Mouse (Mus musculus) cerebellum, postnatal 10 days (tissue): ENCODE measurements around the gene Tmcc2.

Experiments
- DNase-seq, 2 experiments: peaks; one replicate each; pipeline ENCODE4 v3.0.0; 2021; ENCODE audit warnings: mixed read lengths in 2 of 2

Tmcc2 gene

GRCm38 (mm10) chr1:132312043-132312442, 79.0 kb downstream of the Tmcc2 start:
- peak in 1 of 2 experiments; percentile 58 for DNase-seq

- DNase-seq = no peak
These were observed 79.8 kb downstream of the Tmcc2 start for GRCm38 (mm10) chr1:132311174-132311859.

GRCm38 (mm10) chr1:132310754-132311153, 80.3 kb downstream of the Tmcc2 start:
- no peak for DNase-seq

DNA sequence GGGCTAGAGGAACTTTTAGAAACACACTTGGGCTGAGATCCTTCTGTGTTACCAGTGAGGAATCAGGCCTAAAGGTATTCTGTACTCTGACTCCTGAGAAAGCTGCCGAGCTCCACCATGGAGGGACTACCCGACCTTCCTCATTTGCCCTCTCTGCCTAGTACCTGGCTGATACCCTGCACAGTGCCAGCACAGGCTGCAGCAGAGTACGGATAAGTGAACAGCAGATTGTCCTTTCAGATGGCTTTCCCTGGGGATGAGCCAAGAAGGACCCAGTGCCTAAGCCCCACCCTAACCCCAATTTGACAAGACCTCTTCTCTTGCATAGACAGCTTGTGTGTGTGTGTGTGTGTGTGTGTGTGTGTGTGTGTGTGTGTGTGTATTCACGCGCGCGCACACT, 82.4 kb downstream of the Tmcc2 start:
- peak; percentile 47 to 60 for DNase-seq

GRCm38 (mm10) chr1:132307962-132308361, 83.1 kb downstream of the Tmcc2 start:
- no peak for DNase-seq

DNA sequence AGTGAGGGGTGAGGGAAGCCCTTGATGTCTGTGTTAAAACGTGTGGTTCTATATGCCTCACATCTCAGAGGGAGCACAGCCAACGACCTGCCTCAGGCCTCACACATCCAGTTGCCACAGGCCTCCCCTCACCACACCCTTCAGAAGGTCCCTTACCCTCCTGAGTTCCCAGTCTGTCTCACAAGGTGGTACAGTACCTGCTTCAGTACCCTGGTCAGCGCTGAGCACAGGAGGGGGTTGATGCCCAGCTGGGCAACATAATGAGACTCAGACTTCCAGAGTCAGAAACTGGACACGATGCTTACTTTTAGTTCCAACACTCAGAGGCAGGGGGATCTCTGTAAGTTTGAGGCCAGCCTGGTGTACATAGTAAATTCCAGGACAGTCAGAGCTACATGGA, 84.3 kb downstream of the Tmcc2 start:
- no peak for DNase-seq
